26 mouse cellular contexts compared by ENCODE assay signal in the genomic region with DNA sequence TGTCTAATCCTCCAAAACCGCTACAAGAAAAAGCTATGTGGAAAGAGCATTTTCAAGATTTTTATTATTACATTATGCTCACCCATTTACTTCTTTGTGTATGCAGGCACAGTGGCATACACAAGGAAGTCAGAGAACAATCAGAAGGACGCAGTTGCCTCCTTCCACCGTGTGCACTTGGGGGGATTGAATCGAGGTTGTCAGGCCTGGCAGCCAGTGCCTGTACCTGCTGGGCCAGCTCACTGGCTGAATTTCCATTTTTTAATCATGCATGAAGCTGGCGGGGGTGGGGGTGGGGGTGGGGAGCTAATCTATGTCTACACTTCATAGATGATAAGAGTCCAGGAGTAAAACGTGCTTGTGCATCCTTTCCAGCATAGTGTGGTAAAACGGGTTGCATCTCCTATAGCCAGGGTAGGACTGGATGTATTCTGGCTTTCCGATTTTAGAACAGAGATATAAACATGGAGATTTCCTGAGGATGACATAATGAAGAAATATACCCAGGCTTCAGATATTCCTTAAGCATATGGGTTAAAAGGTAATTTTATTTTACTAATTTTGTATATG.
DNase-seq lines count a peak whose midpoint lies in the region; ATAC-seq lines count a peak whose summit lies in the region.
"Had no signal": no experiment of that assay in that cellular context is flagged by ENCODE, and none has a peak within 500 bp of the region (broad histone marks: within the 10 kb centered on the region; RNA-seq: fewer than 3 reads in every experiment).

No protein-coding gene starts in this region.

- H3K4me1 ChIP-seq in midbrain, embryonic 11.5 days (ENCODE audit: control insufficient read depth, insufficient read depth, low read length): no peaks in the 10 kb centered on the region
- H3K4me1 ChIP-seq in midbrain, embryonic 16.5 days (ENCODE audit: control insufficient read depth, insufficient read depth, low read length): peaks cover 8% of the 10 kb centered on the region; the same call in 1 of the 2 replicates
- H3K4me1 ChIP-seq in hindbrain, embryonic 14.5 days (replicated peaks; ENCODE audit: control insufficient read depth, insufficient read depth, low read length): peaks cover 23% of the 10 kb centered on the region
- peaks cover 14% of the 10 kb centered on the region for H3K4me1 ChIP-seq in midbrain, embryonic 14.5 days (ENCODE audit: control insufficient read depth, insufficient read depth, low read length)
- H3K4me1 ChIP-seq: forebrain, embryonic 13.5 days; stomach, embryonic 15.5 days had no signal

- H3K4me3 ChIP-seq in midbrain, embryonic 11.5 days (ENCODE audit: low read depth, low read length): no peak overlapping the region
- no peak overlapping the region for H3K4me3 ChIP-seq in midbrain, embryonic 16.5 days (ENCODE audit: low read depth, low read length)
- no peak overlapping the region for H3K4me3 ChIP-seq in hindbrain, embryonic 14.5 days (replicated peaks; ENCODE audit: low read length)
- H3K4me3 ChIP-seq in midbrain, embryonic 14.5 days (replicated peaks; ENCODE audit: low read depth, low read length): no peak overlapping the region
- H3K4me3 ChIP-seq: embryonic facial prominence, embryonic 13.5 days; erythroblast, embryonic 14.5 days; forebrain, embryonic 13.5 days; heart, embryonic 12.5 days; kidney, embryonic 15.5 days; limb, embryonic 12.5 days; stomach, embryonic 15.5 days had no signal

- H3K36me3 ChIP-seq in midbrain, embryonic 11.5 days (ENCODE audit: control insufficient read depth, insufficient read depth, low read length): no peaks in the 10 kb centered on the region
- H3K36me3 ChIP-seq in midbrain, embryonic 16.5 days (ENCODE audit: control insufficient read depth, insufficient read depth, low read length): no peaks in the 10 kb centered on the region
- H3K36me3 ChIP-seq in hindbrain, embryonic 14.5 days (replicated peaks; ENCODE audit: control insufficient read depth, insufficient read depth): no peaks in the 10 kb centered on the region
- H3K36me3 ChIP-seq in midbrain, embryonic 14.5 days (ENCODE audit: control insufficient read depth, insufficient read depth, low read length): no peaks in the 10 kb centered on the region
- H3K36me3 ChIP-seq: embryonic facial prominence, embryonic 13.5 days; heart, embryonic 12.5 days; kidney, embryonic 15.5 days; limb, embryonic 12.5 days; stomach, embryonic 15.5 days had no signal

- no peak overlapping the region for H3K4me2 ChIP-seq in midbrain, embryonic 11.5 days
- H3K4me2 ChIP-seq in midbrain, embryonic 16.5 days (ENCODE audit: low read length): no peak overlapping the region
- H3K4me2 ChIP-seq in hindbrain, embryonic 14.5 days (replicated peaks): no peak overlapping the region
- no peak overlapping the region for H3K4me2 ChIP-seq in midbrain, embryonic 14.5 days (ENCODE audit: low read length)
- H3K4me2 ChIP-seq: embryonic facial prominence, embryonic 13.5 days; forebrain, embryonic 13.5 days; heart, embryonic 12.5 days; kidney, embryonic 15.5 days; limb, embryonic 12.5 days; liver, embryonic 11.5 days; stomach, embryonic 15.5 days had no signal

- H3K27ac ChIP-seq in midbrain, embryonic 11.5 days (ENCODE audit: low read depth, low read length): no peak overlapping the region; the same call in 1 of the 2 replicates
- H3K27ac ChIP-seq in midbrain, embryonic 16.5 days (ENCODE audit: low read length): no peak overlapping the region
- peak overlapping the region; percentile 70 for H3K27ac ChIP-seq in hindbrain, embryonic 14.5 days
- peak overlapping the region; percentile 50 for H3K27ac ChIP-seq in midbrain, embryonic 14.5 days (replicated peaks; ENCODE audit: low read depth, low read length)
- H3K27ac ChIP-seq: embryonic facial prominence, embryonic 13.5 days; forebrain, embryonic 13.5 days; kidney, embryonic 15.5 days; limb, embryonic 12.5 days; stomach, embryonic 15.5 days had no signal

- WGBS in midbrain, embryonic 11.5 days: 69% methylated on average over 8 of the region's 8 CpGs
- 38% methylated on average over 8 of the region's 8 CpGs for WGBS in midbrain, embryonic 16.5 days
- 47% methylated on average over 8 of the region's 8 CpGs for WGBS in hindbrain, embryonic 14.5 days
- 41% methylated on average over 8 of the region's 8 CpGs for WGBS in midbrain, embryonic 14.5 days

- ATAC-seq in midbrain, embryonic 11.5 days (ENCODE audit: low FRiP score): no peak
- no peak for ATAC-seq in midbrain, embryonic 16.5 days
- no peak; the same call in 1 of the 2 replicates for ATAC-seq in hindbrain, embryonic 14.5 days (ENCODE audit: low FRiP score)
- ATAC-seq in midbrain, embryonic 14.5 days (ENCODE audit: low FRiP score, low TSS enrichment): no peak
- no peak for ATAC-seq in inflammation-experienced regulatory T-cells, adult 6 months
- ATAC-seq: forebrain, embryonic 13.5 days had no signal

- H3K27me3 ChIP-seq in midbrain, embryonic 11.5 days (ENCODE audit: control insufficient read depth, insufficient read depth, low read length): no peaks in the 10 kb centered on the region
- no peaks in the 10 kb centered on the region for H3K27me3 ChIP-seq in midbrain, embryonic 16.5 days (ENCODE audit: control insufficient read depth, insufficient read depth, low read depth, low read length)
- no peaks in the 10 kb centered on the region for H3K27me3 ChIP-seq in hindbrain, embryonic 14.5 days (ENCODE audit: control insufficient read depth, insufficient read depth, low read length)
- no peaks in the 10 kb centered on the region for H3K27me3 ChIP-seq in midbrain, embryonic 14.5 days (ENCODE audit: control insufficient read depth, insufficient read depth, low read length)
- H3K27me3 ChIP-seq: embryonic facial prominence, embryonic 13.5 days; forebrain, embryonic 13.5 days; heart, embryonic 12.5 days; kidney, embryonic 15.5 days; limb, embryonic 12.5 days; stomach, embryonic 15.5 days had no signal

- peak; percentile 18 for DNase-seq in heart, adult 11 months
- no peak for DNase-seq in heart, adult 8-10 months (ENCODE audit: low spot score)
- DNase-seq in midbrain, embryonic 11.5 days (ENCODE audit: low spot score, missing footprints): peak; percentile 56
- DNase-seq in hindbrain, embryonic 14.5 days (ENCODE audit: low spot score): no peak
- DNase-seq in midbrain, embryonic 14.5 days: peak; percentile 53
- DNase-seq in frontal cortex, postnatal 10 days (ENCODE audit: low spot score in 2 of 2): no peak
- DNase-seq: adrenal gland, postnatal 25 days; embryo, embryonic 11 days; gastrocnemius, postnatal 10 days; heart, postnatal 10 days; kidney, adult 11 months; kidney, postnatal 4 days; lung, adult 18-20 months; lung, postnatal 10 days; thymus, adult 18-20 months; thymus, postnatal 4 days had no signal

- no peak overlapping the region for H3K9ac ChIP-seq in midbrain, embryonic 11.5 days (ENCODE audit: low read length)
- no peak overlapping the region for H3K9ac ChIP-seq in midbrain, embryonic 16.5 days (ENCODE audit: low read depth, low read length)
- H3K9ac ChIP-seq in hindbrain, embryonic 14.5 days: no peak overlapping the region
- no peak overlapping the region for H3K9ac ChIP-seq in midbrain, embryonic 14.5 days (replicated peaks; ENCODE audit: low read length)
- H3K9ac ChIP-seq: embryonic facial prominence, embryonic 13.5 days; forebrain, embryonic 13.5 days; heart, embryonic 12.5 days; kidney, embryonic 15.5 days; limb, embryonic 12.5 days; stomach, embryonic 15.5 days had no signal

- H3K9me3 ChIP-seq in midbrain, embryonic 11.5 days (ENCODE audit: control insufficient read depth, low read length): no peaks in the 10 kb centered on the region
- H3K9me3 ChIP-seq in midbrain, embryonic 16.5 days (replicated peaks; ENCODE audit: control insufficient read depth, low read length, poor library complexity, severe bottlenecking): no peaks in the 10 kb centered on the region
- H3K9me3 ChIP-seq in hindbrain, embryonic 14.5 days (ENCODE audit: control insufficient read depth, low read length): no peaks in the 10 kb centered on the region
- H3K9me3 ChIP-seq in midbrain, embryonic 14.5 days (ENCODE audit: control insufficient read depth, low read length): no peaks in the 10 kb centered on the region
- H3K9me3 ChIP-seq: embryonic facial prominence, embryonic 13.5 days; forebrain, embryonic 13.5 days; heart, embryonic 12.5 days; kidney, embryonic 15.5 days; limb, embryonic 12.5 days; stomach, embryonic 15.5 days had no signal

Comparison
In these comparisons a context has a peak if more than half of its experiments do, and no peak if none do; other contexts are left out.
1. DNase-seq: peak in heart, adult 11 months (single experiment), midbrain, embryonic 11.5 days (single experiment) and midbrain, embryonic 14.5 days (single experiment); none in heart, adult 8-10 months (single experiment), hindbrain, embryonic 14.5 days (single experiment) and frontal cortex, postnatal 10 days (0 of 2).
2. H3K27ac ChIP-seq: peak in hindbrain, embryonic 14.5 days (single experiment) and midbrain, embryonic 14.5 days (single experiment); none in midbrain, embryonic 11.5 days (single experiment) and midbrain, embryonic 16.5 days (single experiment).